Mouse (Mus musculus): ENCODE data around the gene Dock11.

The Dock11 gene

DNA sequence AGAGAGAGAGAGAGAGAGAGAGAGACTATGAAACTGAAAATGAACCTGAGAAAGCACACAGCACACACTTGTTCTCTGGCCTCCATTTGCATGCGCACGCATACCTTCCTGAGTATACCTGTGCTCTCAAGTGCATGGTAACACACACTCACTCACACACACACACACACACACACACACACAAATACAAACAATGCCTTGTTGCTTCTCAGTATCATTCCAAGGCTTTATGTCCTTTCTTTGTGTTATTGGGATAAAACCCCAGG, 9.8 kb downstream of the Dock11 start:
- no peaks in the 10 kb centered on the region for H3K36me3 ChIP-seq (ENCODE audit: insufficient read depth, low read length)
- no peak for TF ChIP-seq POU5F1 (IDR thresholded peaks at IDR 0.05; ENCODE audit: borderline replicate concordance, low read length)
- no peak for TF ChIP-seq CTCF (conservative IDR thresholded peaks at IDR 0.05; ENCODE audit: low read length)
- no peak for TF ChIP-seq NANOG (IDR thresholded peaks at IDR 0.05; ENCODE audit: borderline replicate concordance, low read length)

DNA sequence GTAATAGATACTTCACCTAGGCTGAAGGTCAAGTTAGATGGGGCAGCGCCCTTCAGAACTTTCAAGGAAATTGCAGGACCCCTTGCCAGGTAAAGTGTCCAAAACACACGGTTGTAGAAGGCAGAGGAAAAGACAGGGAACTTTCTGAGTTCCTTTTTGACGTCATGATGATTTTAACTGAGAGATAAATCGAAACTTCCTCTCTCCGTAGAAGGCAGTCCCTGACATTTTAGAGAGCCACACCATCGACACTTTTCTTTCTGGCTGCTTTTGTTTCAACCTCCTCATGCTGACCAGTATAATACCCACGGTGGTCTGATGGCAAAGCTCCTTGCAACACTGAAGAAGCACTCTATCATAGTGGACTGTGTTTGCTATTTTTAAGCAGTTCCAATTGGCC, 15.7 kb downstream of the Dock11 start:
- H3K4me3 ChIP-seq (replicated peaks; ENCODE audit: low read length), result no peak overlapping the region
- TF ChIP-seq CTCF (conservative IDR thresholded peaks at IDR 0.05; ENCODE audit: low read length) (no peak), NANOG (IDR thresholded peaks at IDR 0.05; ENCODE audit: borderline replicate concordance, low read length) (no peak), POU5F1 (IDR thresholded peaks at IDR 0.05; ENCODE audit: borderline replicate concordance, low read length) (no peak)
- no peaks in the 10 kb centered on the region for H3K9me3 ChIP-seq (ENCODE audit: low read length)
- H3K36me3 ChIP-seq (ENCODE audit: insufficient read depth, low read length), result no peaks in the 10 kb centered on the region
- no peaks in the 10 kb centered on the region for H3K27me3 ChIP-seq (ENCODE audit: insufficient read depth, low read length)
- H3K4me1 ChIP-seq (replicated peaks; ENCODE audit: low read depth, low read length), result no peaks in the 10 kb centered on the region

More for the DNA sequence above, 9.8 kb downstream of the Dock11 start:
- Histone ChIP-seq H3K27me3 (ENCODE audit: insufficient read depth, low read length) (no peaks in the 10 kb centered on the region), H3K4me1 (replicated peaks; ENCODE audit: low read depth, low read length) (0 out of 2 replicates have a peak, but pooled peaks cover 4% of the 10 kb centered on the region), H3K9me3 (ENCODE audit: low read length) (peaks cover 6% of the 10 kb centered on the region; the same call in 1 of the 2 replicates), H3K4me3 (replicated peaks; ENCODE audit: low read length) (no peak overlapping the region)

DNA sequence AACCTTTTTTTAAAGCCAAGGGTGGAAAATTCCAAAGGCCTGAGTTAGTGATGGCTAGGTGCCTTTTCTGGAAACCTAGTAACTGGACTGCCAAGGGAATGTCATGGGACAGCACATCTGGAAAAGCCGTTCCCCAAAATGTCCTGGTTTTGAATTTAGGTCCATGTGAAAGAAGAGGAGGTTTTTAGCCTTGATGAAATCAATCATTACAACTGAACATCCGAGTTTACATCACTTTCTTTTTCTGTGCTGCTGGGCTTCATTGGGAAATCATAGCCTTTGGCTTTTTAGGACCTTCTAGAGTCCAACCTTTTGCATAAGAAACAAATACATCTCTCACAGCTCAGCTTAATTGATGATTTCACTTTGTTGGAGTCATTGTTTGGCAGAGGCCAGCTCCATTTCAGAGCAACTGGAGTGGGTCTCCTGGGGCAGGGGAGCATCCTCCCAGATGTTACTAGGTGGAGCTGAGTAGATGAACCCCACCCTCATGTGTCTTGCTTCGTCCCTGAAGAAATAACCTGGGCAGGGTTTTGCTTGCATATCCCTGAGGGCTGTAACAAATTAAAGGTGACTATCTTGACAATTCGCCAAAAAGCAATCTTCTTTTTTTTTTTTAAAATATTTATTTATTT, 18.2 kb downstream of the Dock11 start:
- H3K4me3 ChIP-seq (replicated peaks; ENCODE audit: low read length), result no peak overlapping the region
- no peaks in the 10 kb centered on the region for H3K4me1 ChIP-seq (replicated peaks; ENCODE audit: low read depth, low read length)
- no peaks in the 10 kb centered on the region for H3K27me3 ChIP-seq (ENCODE audit: insufficient read depth, low read length)
- H3K36me3 ChIP-seq (ENCODE audit: insufficient read depth, low read length), result no peaks in the 10 kb centered on the region
- TF ChIP-seq CTCF (conservative IDR thresholded peaks at IDR 0.05; ENCODE audit: low read length) (no peak), NANOG (IDR thresholded peaks at IDR 0.05; ENCODE audit: borderline replicate concordance, low read length) (no peak), POU5F1 (IDR thresholded peaks at IDR 0.05; ENCODE audit: borderline replicate concordance, low read length) (no peak)
- H3K9me3 ChIP-seq (ENCODE audit: low read length), result no peaks in the 10 kb centered on the region

DNA sequence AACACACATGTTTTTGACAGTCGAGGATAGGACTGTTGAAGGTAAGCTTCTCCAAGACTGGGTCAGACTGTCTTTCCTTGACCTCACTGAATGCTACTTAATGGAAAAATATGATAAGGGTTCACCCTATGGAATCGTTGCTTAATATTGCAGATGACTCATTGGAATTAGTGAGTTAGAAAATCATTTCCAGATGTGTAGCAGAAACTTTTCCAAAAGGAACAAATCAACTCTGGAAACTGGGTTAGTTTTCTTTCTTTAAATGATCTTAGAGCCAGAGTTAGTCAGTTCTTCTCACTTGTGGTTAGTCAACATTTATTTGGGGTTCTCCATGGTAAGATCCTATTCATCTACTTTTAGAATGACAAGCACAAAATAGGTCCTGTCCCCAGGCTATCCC, 30.9 kb downstream of the Dock11 start:
- no peak overlapping the region for H3K4me3 ChIP-seq (replicated peaks; ENCODE audit: low read length)
- no peaks in the 10 kb centered on the region for H3K27me3 ChIP-seq (ENCODE audit: insufficient read depth, low read length)
- peaks cover 17% of the 10 kb centered on the region for H3K9me3 ChIP-seq (ENCODE audit: low read length)
- H3K4me1 ChIP-seq (replicated peaks; ENCODE audit: low read depth, low read length), result no peaks in the 10 kb centered on the region
- H3K36me3 ChIP-seq (ENCODE audit: insufficient read depth, low read length), result no peaks in the 10 kb centered on the region
- no peak for TF ChIP-seq NANOG (IDR thresholded peaks at IDR 0.05; ENCODE audit: borderline replicate concordance, low read length)
- no peak for TF ChIP-seq CTCF (conservative IDR thresholded peaks at IDR 0.05; ENCODE audit: low read length)
- TF ChIP-seq POU5F1 (IDR thresholded peaks at IDR 0.05; ENCODE audit: borderline replicate concordance, low read length), result no peak

DNA sequence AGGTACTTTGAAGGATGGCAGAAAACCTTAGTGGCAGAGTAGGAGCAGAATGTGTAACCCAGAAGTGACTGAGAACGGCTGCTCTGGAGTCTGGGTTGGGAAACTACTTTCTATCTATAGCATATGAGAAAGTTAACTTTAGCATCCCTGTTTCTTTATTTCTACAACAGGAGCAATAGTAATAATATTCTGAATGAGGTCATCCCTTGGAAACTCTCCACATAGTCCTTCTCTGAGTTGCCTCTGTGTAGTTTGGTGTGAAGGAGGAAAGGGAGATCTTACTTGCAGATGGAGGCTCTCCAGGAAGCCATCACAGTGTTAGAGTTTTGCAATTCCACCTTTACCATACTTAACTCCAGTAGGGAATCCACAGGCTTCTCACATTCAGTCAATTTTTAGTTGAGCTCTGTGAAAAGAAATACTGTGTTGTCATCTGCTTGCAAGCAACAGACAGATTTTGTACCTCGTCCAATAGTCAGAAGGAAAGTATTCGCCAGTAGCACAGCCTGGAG, 31.5 kb downstream of the Dock11 start:
- H3K36me3 ChIP-seq (ENCODE audit: insufficient read depth, low read length), result no peaks in the 10 kb centered on the region
- H3K27me3 ChIP-seq (ENCODE audit: insufficient read depth, low read length), result no peaks in the 10 kb centered on the region
- H3K9me3 ChIP-seq (ENCODE audit: low read length), result peaks cover 13% of the 10 kb centered on the region
- no peak for TF ChIP-seq POU5F1 (IDR thresholded peaks at IDR 0.05; ENCODE audit: borderline replicate concordance, low read length)
- TF ChIP-seq CTCF (conservative IDR thresholded peaks at IDR 0.05; ENCODE audit: low read length), result no peak
- no peak for TF ChIP-seq NANOG (IDR thresholded peaks at IDR 0.05; ENCODE audit: borderline replicate concordance, low read length)
- H3K4me1 ChIP-seq (replicated peaks; ENCODE audit: low read depth, low read length), result no peaks in the 10 kb centered on the region
- H3K4me3 ChIP-seq (replicated peaks; ENCODE audit: low read length), result no peak overlapping the region

DNA sequence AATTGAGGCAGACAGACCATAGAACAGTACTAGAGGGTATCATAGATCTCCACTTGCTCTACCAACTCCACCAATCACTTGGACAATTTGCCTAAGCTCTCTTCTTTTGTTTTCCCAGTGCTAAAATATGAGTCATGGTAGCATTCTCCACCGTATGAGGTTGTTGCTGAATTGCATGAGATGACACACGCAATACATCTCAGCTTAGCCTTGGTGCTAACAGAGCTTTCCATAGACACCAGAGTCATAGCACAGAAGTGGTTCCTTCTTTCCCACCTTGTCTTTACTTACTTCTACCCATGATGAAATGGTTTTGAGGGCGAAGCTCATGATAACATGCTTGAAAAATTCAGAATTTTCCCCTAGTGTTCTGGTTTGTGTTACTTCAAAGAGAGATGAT, 33.3 kb downstream of the Dock11 start:
- peaks cover 13% of the 10 kb centered on the region for H3K9me3 ChIP-seq (ENCODE audit: low read length)
- H3K4me1 ChIP-seq (replicated peaks; ENCODE audit: low read depth, low read length), result no peaks in the 10 kb centered on the region
- no peak overlapping the region for H3K4me3 ChIP-seq (replicated peaks; ENCODE audit: low read length)
- no peaks in the 10 kb centered on the region for H3K36me3 ChIP-seq (ENCODE audit: insufficient read depth, low read length)
- no peaks in the 10 kb centered on the region for H3K27me3 ChIP-seq (ENCODE audit: insufficient read depth, low read length)
- no peak for TF ChIP-seq NANOG (IDR thresholded peaks at IDR 0.05; ENCODE audit: borderline replicate concordance, low read length)
- no peak for TF ChIP-seq POU5F1 (IDR thresholded peaks at IDR 0.05; ENCODE audit: borderline replicate concordance, low read length)
- TF ChIP-seq CTCF (conservative IDR thresholded peaks at IDR 0.05; ENCODE audit: low read length), result no peak

DNA sequence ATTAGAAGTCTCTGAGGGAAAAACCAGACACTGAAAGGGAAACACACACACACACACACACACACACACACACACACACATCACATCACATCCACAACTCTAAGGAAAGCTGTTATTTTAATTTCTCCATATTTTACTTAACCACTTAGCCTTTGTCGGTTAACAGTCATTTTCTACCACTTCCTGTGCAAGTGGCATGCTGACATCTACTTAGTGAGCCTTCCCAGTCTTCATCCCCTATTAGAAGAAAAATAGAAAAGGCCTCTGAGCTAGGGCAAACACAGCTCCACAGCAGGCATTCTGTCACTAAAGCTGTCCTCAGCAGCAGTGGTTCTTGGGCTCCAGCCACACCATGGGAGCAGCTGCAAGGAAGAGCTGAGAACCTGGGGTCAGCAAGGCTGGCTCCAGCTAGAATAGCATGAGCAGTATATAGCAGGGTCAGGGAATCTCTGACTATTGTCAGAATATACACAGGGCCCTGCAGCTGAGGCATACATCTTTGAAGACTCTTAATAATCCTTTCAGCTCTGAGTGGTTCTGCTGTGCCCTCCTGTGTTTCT, 36.2 kb downstream of the Dock11 start:
- H3K27me3 ChIP-seq (ENCODE audit: insufficient read depth, low read length), result no peaks in the 10 kb centered on the region
- TF ChIP-seq NANOG (IDR thresholded peaks at IDR 0.05; ENCODE audit: borderline replicate concordance, low read length) (no peak), POU5F1 (IDR thresholded peaks at IDR 0.05; ENCODE audit: borderline replicate concordance, low read length) (no peak)
- no peaks in the 10 kb centered on the region for H3K4me1 ChIP-seq (replicated peaks; ENCODE audit: low read depth, low read length)
- H3K36me3 ChIP-seq (ENCODE audit: insufficient read depth, low read length), result no peaks in the 10 kb centered on the region
- peaks cover 7% of the 10 kb centered on the region for H3K9me3 ChIP-seq (ENCODE audit: low read length)
- H3K4me3 ChIP-seq (replicated peaks; ENCODE audit: low read length), result no peak overlapping the region

DNA sequence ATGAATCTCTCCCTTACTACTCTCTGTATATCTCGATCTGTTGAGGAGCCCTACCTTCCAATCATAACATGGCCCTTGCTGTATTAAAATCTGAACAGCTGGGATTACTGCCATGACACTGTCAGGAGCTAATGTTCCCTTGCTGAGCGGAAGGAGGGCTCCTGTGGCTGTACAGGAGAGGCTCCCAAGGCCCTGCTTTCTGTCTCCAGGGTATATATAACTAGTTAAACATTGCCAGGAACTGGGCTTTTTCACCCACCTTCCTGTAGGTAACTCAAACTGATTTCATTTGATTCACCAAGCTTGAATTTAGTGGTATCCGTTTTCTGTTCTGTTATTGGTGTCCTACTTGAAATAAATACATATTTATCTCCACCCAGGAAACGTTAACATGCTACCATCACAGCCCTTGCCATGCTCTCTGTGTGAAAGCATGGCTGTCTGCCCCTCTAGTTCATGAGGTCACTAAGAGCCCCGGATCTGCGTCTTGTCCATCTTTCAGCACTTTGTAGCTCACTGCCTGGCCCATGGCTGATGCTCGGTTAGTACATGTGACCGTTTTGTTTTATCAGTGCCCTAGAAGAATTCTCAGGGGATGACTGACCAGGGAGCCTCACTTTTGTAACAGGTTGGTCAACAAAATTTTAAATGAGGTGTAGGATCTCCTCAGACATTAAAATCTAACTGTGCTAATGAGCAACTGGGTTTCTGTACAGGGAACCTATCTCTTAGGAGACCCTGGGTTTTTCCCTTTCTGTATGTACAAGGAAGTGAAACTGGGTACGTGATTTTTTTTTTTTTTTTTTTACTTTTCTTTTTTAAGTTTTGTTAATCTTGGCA, 41.7 kb downstream of the Dock11 start:
- TF ChIP-seq NANOG (IDR thresholded peaks at IDR 0.05; ENCODE audit: borderline replicate concordance, low read length), result no peak
- no peak for TF ChIP-seq POU5F1 (IDR thresholded peaks at IDR 0.05; ENCODE audit: borderline replicate concordance, low read length)
- H3K36me3 ChIP-seq (ENCODE audit: insufficient read depth, low read length), result no peaks in the 10 kb centered on the region
- H3K9me3 ChIP-seq (ENCODE audit: low read length), result no peaks in the 10 kb centered on the region
- no peak overlapping the region for H3K4me3 ChIP-seq (replicated peaks; ENCODE audit: low read length)
- no peaks in the 10 kb centered on the region for H3K4me1 ChIP-seq (replicated peaks; ENCODE audit: low read depth, low read length)
- no peaks in the 10 kb centered on the region for H3K27me3 ChIP-seq (ENCODE audit: insufficient read depth, low read length)
